Mouse (Mus musculus): ENCODE results near the gene Purb. TPM values are rescaled to one million over a fixed set of nuclear protein-coding genes. Genes with fewer than 3 reads are reported as not detected.

Purb gene
- total and polyA plus RNA-seq, 3 experiments, result 19.3 to 45.2 (median 42.4) TPM

GRCm38 (mm10) chr11:6483103-6483502 lies 7.4 kb upstream of the Purb start:
- no peak overlapping the region for H3K9ac ChIP-seq (ENCODE audit: insufficient read depth, low read depth)
- no peak for DNase-seq (ENCODE audit: extremely low read depth)
- H3K4me2 ChIP-seq (ENCODE audit: insufficient read depth, low read depth, poor library complexity, severe bottlenecking), result no peak overlapping the region
- no peaks in the 10 kb centered on the region for H3K79me2 ChIP-seq (replicated peaks; ENCODE audit: control insufficient read depth, extremely low read depth, insufficient read depth, poor library complexity, severe bottlenecking)
- no peak overlapping the region for H3K27ac ChIP-seq (ENCODE audit: insufficient read depth, low read depth)
- H3K36me3 ChIP-seq (replicated peaks in 1 of 2; ENCODE audit: control insufficient read depth in 1 of 2, insufficient read depth in 1 of 2, low read length in 1 of 2), result no peaks in the 10 kb centered on the region
- H3K4me3 ChIP-seq (replicated peaks in 1 of 3; ENCODE audit: low read depth in 2 of 3, low read length in 2 of 3, poor library complexity in 1 of 3), result no peak overlapping the region
- no peaks in the 10 kb centered on the region for H3K9me3 ChIP-seq (replicated peaks; ENCODE audit: low read length)
- H3K27me3 ChIP-seq (replicated peaks), result no peaks in the 10 kb centered on the region
- peaks cover 0 to 20% of the 10 kb centered on the region in 2 experiments; a peak in 2 of 4 replicates for H3K4me1 ChIP-seq (ENCODE audit: control insufficient read depth in 1 of 2, insufficient read depth in 2 of 2)
- in situ Hi-C loops (cut with MboI; ENCODE audit: low pct_ligation_motif_present, low pct_unique_long_range_greater_than_20kb, low sequenced_read_pairs) (no loop called here), dilution Hi-C loops (cut with MboI; ENCODE audit: extremely low pct_ligation_motif_present, extremely low pct_unique_long_range_greater_than_20kb, low sequenced_read_pairs) (no loop called here)
- TF ChIP-seq MAFK (IDR thresholded peaks at IDR 0.05; ENCODE audit: insufficient replicate concordance, low read length), result no peak
- TF ChIP-seq RAD21 (IDR thresholded peaks at IDR 0.05; ENCODE audit: low read depth, low read length), result no peak
- TF ChIP-seq USF1 (IDR thresholded peaks at IDR 0.05; ENCODE audit: low read depth, low read length), result no peak
- TF ChIP-seq ZC3H11A (IDR thresholded peaks at IDR 0.05; ENCODE audit: low read depth, low read length), result no peak
- no peak for TF ChIP-seq NELFE (IDR thresholded peaks at IDR 0.05; ENCODE audit: low read depth, low read length)
- no peak for TF ChIP-seq MAX (IDR thresholded peaks at IDR 0.05; ENCODE audit: low read length)
- TF ChIP-seq POLR2A (IDR thresholded peaks at IDR 0.05; ENCODE audit: low read depth, low read length), result no peak
- TF ChIP-seq KAT2A (IDR thresholded peaks at IDR 0.05; ENCODE audit: insufficient replicate concordance, low read length), result no peak
- TF ChIP-seq BHLHE40 (IDR thresholded peaks at IDR 0.05; ENCODE audit: low read depth, low read length), result no peak
- no peak for TF ChIP-seq MYC (IDR thresholded peaks at IDR 0.05; ENCODE audit: low read depth, low read length)

GRCm38 (mm10) chr11:6481669-6482185 lies 6.0 kb upstream of the Purb start:
- no peaks in the 10 kb centered on the region for H3K36me3 ChIP-seq (replicated peaks in 1 of 2; ENCODE audit: control insufficient read depth in 1 of 2, insufficient read depth in 1 of 2, low read length in 1 of 2)
- H3K9ac ChIP-seq (ENCODE audit: insufficient read depth, low read depth), result no peak overlapping the region
- no peak overlapping the region for H3K27ac ChIP-seq (ENCODE audit: insufficient read depth, low read depth)
- dilution Hi-C loops (cut with MboI; ENCODE audit: extremely low pct_ligation_motif_present, extremely low pct_unique_long_range_greater_than_20kb, low sequenced_read_pairs), result no loop called here
- no peak overlapping the region for H3K4me3 ChIP-seq (replicated peaks in 1 of 3; ENCODE audit: low read depth in 2 of 3, low read length in 2 of 3, poor library complexity in 1 of 3)
- no peaks in the 10 kb centered on the region for H3K79me2 ChIP-seq (replicated peaks; ENCODE audit: control insufficient read depth, extremely low read depth, insufficient read depth, poor library complexity, severe bottlenecking)
- H3K4me1 ChIP-seq (ENCODE audit: control insufficient read depth in 1 of 2, insufficient read depth in 2 of 2), result peaks cover 0 to 23% of the 10 kb centered on the region in 2 experiments; a peak in 2 of 4 replicates
- H3K9me3 ChIP-seq (replicated peaks; ENCODE audit: low read length), result no peaks in the 10 kb centered on the region
- DNase-seq (ENCODE audit: extremely low read depth), result no peak
- no peaks in the 10 kb centered on the region for H3K27me3 ChIP-seq (replicated peaks)
- in situ Hi-C loops (cut with MboI; ENCODE audit: low pct_ligation_motif_present, low pct_unique_long_range_greater_than_20kb, low sequenced_read_pairs), result no loop called here
- no peak for TF ChIP-seq NRF1 (IDR thresholded peaks at IDR 0.05; ENCODE audit: low read depth, low read length)
- no peak for TF ChIP-seq BHLHE40 (IDR thresholded peaks at IDR 0.05; ENCODE audit: low read depth, low read length)
- no peak for TF ChIP-seq SIN3A (IDR thresholded peaks at IDR 0.05; ENCODE audit: low read length)
- no peak for TF ChIP-seq E2F4 (IDR thresholded peaks at IDR 0.05; ENCODE audit: insufficient replicate concordance, low read depth, low read length)
- TF ChIP-seq RAD21 (IDR thresholded peaks at IDR 0.05; ENCODE audit: low read depth, low read length), result no peak
- no peak for TF ChIP-seq ZMIZ1 (IDR thresholded peaks at IDR 0.05; ENCODE audit: low read depth, low read length)
- TF ChIP-seq UBTF (IDR thresholded peaks at IDR 0.05; ENCODE audit: low read depth, low read length), result no peak
- TF ChIP-seq MYC (IDR thresholded peaks at IDR 0.05; ENCODE audit: low read depth, low read length), result no peak
- no peak for TF ChIP-seq IRF4 (IDR thresholded peaks at IDR 0.05; ENCODE audit: low read depth, low read length)
- TF ChIP-seq NELFE (IDR thresholded peaks at IDR 0.05; ENCODE audit: low read depth, low read length), result no peak
- no peak for TF ChIP-seq JUN (IDR thresholded peaks at IDR 0.05; ENCODE audit: insufficient read depth, low read depth, low read length)
- no peak for TF ChIP-seq ZKSCAN1 (IDR thresholded peaks at IDR 0.05; ENCODE audit: borderline replicate concordance, low read depth, low read length)
- TF ChIP-seq MXI1 (IDR thresholded peaks at IDR 0.05; ENCODE audit: low read depth, low read length), result no peak
- no peak for TF ChIP-seq HCFC1 (IDR thresholded peaks at IDR 0.05; ENCODE audit: low read depth, low read length)
- TF ChIP-seq ZNF384 (IDR thresholded peaks at IDR 0.05; ENCODE audit: low read depth, low read length), result no peak
- no peak for TF ChIP-seq ETS1 (conservative IDR thresholded peaks at IDR 0.05; ENCODE audit: low read depth, low read length)
- no peak for TF ChIP-seq ZC3H11A (IDR thresholded peaks at IDR 0.05; ENCODE audit: low read depth, low read length)
- TF ChIP-seq SMC3 (IDR thresholded peaks at IDR 0.05; ENCODE audit: low read depth, low read length), result no peak
- no peak for TF ChIP-seq GABPA (IDR thresholded peaks at IDR 0.05; ENCODE audit: insufficient replicate concordance, low read depth, low read length)
- TF ChIP-seq TCF12 (IDR thresholded peaks at IDR 0.05; ENCODE audit: low read depth, low read length), result no peak
- H3K4me2 ChIP-seq (ENCODE audit: insufficient read depth, low read depth, poor library complexity, severe bottlenecking), result no peak overlapping the region
